Mouse (Mus musculus): ENCODE data around the gene Rabggtb. TPM values are rescaled to one million over a fixed set of nuclear protein-coding genes. Genes with fewer than 3 reads are reported as not detected.
A peak's percentile ranks its signal among the peaks of the same experiment; 100 is the strongest.

The Rabggtb gene
- polyA plus RNA-seq, 1 experiment from 2014 or later, result 53.4 TPM

GRCm38 (mm10) chr3:153910489-153910888 is 2.3 kb downstream of the Rabggtb start:
- H3K4me3 ChIP-seq (ENCODE audit: low read depth, low read length), result peak overlapping the region; percentile 98
- H3K9ac ChIP-seq (ENCODE audit: low read depth, low read length), result peak overlapping the region; percentile 100
- H3K4me2 ChIP-seq, result peak overlapping the region; percentile 90
- H3K27ac ChIP-seq (ENCODE audit: low read depth, low read length), result no peak overlapping the region
- ATAC-seq (replicated peaks; ENCODE audit: insufficient number of reproducible peaks, low FRiP score, low TSS enrichment), result no peak
- H3K27me3 ChIP-seq (ENCODE audit: control insufficient read depth, insufficient read depth, low read length), result no peaks in the 10 kb centered on the region
- peaks cover 36% of the 10 kb centered on the region for H3K4me1 ChIP-seq (ENCODE audit: control insufficient read depth, insufficient read depth, low read length)
- peaks cover 52% of the 10 kb centered on the region for H3K36me3 ChIP-seq (ENCODE audit: control insufficient read depth, insufficient read depth, low read length)
- H3K9me3 ChIP-seq (replicated peaks; ENCODE audit: control insufficient read depth, low read length), result no peaks in the 10 kb centered on the region
- 64% methylated on average over 7 of the region's 7 CpGs for WGBS (ENCODE audit: insufficient replicate concordance)

GRCm38 (mm10) chr3:153908919-153909318 is 3.9 kb downstream of the Rabggtb start:
- peaks cover 56% of the 10 kb centered on the region for H3K36me3 ChIP-seq (ENCODE audit: control insufficient read depth, insufficient read depth, low read length)
- 80% methylated on average over 5 of the region's 5 CpGs for whole genome bisulfite sequencing (ENCODE audit: insufficient replicate concordance)
- peaks cover 36% of the 10 kb centered on the region for H3K4me1 ChIP-seq (ENCODE audit: control insufficient read depth, insufficient read depth, low read length)
- H3K4me3 ChIP-seq (ENCODE audit: low read depth, low read length), result peak overlapping the region; percentile 12; the same call in 1 of the 2 replicates
- no peaks in the 10 kb centered on the region for H3K27me3 ChIP-seq (ENCODE audit: control insufficient read depth, insufficient read depth, low read length)
- peak overlapping the region; percentile 90 for H3K4me2 ChIP-seq
- H3K9me3 ChIP-seq (replicated peaks; ENCODE audit: control insufficient read depth, low read length), result no peaks in the 10 kb centered on the region
- ATAC-seq (replicated peaks; ENCODE audit: insufficient number of reproducible peaks, low FRiP score, low TSS enrichment), result no peak
- H3K9ac ChIP-seq (ENCODE audit: low read depth, low read length), result peak overlapping the region; percentile 100; the same call in 1 of the 2 replicates
- no peak overlapping the region for H3K27ac ChIP-seq (ENCODE audit: low read depth, low read length)

GRCm38 (mm10) chr3:153906136-153906871 is 6.5 kb downstream of the Rabggtb start, which contains the start of gene Msh4:
TSS of gene Msh4 (minus strand) at chr3:153906138.
- Histone ChIP-seq H3K4me2 (no peak within 1 kb of the TSS), H3K27ac (ENCODE audit: low read depth, low read length) (no peak within 1 kb of the TSS), H3K4me3 (ENCODE audit: low read depth, low read length) (no peak within 1 kb of the TSS), H3K9ac (ENCODE audit: low read depth, low read length) (no peak within 1 kb of the TSS), H3K4me1 (ENCODE audit: control insufficient read depth, insufficient read depth, low read length) (peaks cover 37% of the 10 kb centered on the region), H3K36me3 (ENCODE audit: control insufficient read depth, insufficient read depth, low read length) (peaks cover 61% of the 10 kb centered on the region), H3K27me3 (ENCODE audit: control insufficient read depth, insufficient read depth, low read length) (no peaks in the 10 kb centered on the region), H3K9me3 (replicated peaks; ENCODE audit: control insufficient read depth, low read length) (no peaks in the 10 kb centered on the region)
- WGBS (ENCODE audit: insufficient replicate concordance), result 82% methylated on average over 9 of the region's 9 CpGs
- ATAC-seq (replicated peaks; ENCODE audit: insufficient number of reproducible peaks, low FRiP score, low TSS enrichment), result peak; percentile 43; the same call in 1 of the 2 replicates

- H3K27me3 ChIP-seq (ENCODE audit: control insufficient read depth, insufficient read depth, low read length), result no peaks in the 10 kb centered on the region
- no peak overlapping the region for H3K4me3 ChIP-seq (ENCODE audit: low read depth, low read length)
- peaks cover 54% of the 10 kb centered on the region for H3K36me3 ChIP-seq (ENCODE audit: control insufficient read depth, insufficient read depth, low read length)
- H3K9me3 ChIP-seq (replicated peaks; ENCODE audit: control insufficient read depth, low read length), result no peaks in the 10 kb centered on the region
- 79% methylated on average over 49 of the region's 49 CpGs for WGBS (ENCODE audit: insufficient replicate concordance)
- peaks cover 29% of the 10 kb centered on the region for H3K4me1 ChIP-seq (ENCODE audit: control insufficient read depth, insufficient read depth, low read length)
- peak; percentile 48; the same call in 1 of the 2 replicates for ATAC-seq (replicated peaks; ENCODE audit: insufficient number of reproducible peaks, low FRiP score, low TSS enrichment)
- no peak overlapping the region for H3K27ac ChIP-seq (ENCODE audit: low read depth, low read length)
- H3K9ac ChIP-seq (ENCODE audit: low read depth, low read length), result no peak overlapping the region
- no peak overlapping the region for H3K4me2 ChIP-seq
Measured at GRCm38 (mm10) chr3:153905251-153906135, 7.3 kb downstream of the Rabggtb start.

- H3K27me3 ChIP-seq (ENCODE audit: control insufficient read depth, insufficient read depth, low read length), result no peaks in the 10 kb centered on the region
Measured at GRCm38 (mm10) chr3:153904586-153904985, 8.2 kb downstream of the Rabggtb start.

GRCm38 (mm10) chr3:153902595-153902994 is 10.2 kb downstream of the Rabggtb start:
- no peak for ATAC-seq (replicated peaks; ENCODE audit: insufficient number of reproducible peaks, low FRiP score, low TSS enrichment)
- Histone ChIP-seq H3K27me3 (ENCODE audit: control insufficient read depth, insufficient read depth, low read length) (no peaks in the 10 kb centered on the region), H3K4me2 (no peak overlapping the region), H3K36me3 (ENCODE audit: control insufficient read depth, insufficient read depth, low read length) (peaks cover 29% of the 10 kb centered on the region), H3K4me1 (ENCODE audit: control insufficient read depth, insufficient read depth, low read length) (0 out of 2 replicates have a peak, but pooled peaks cover 3% of the 10 kb centered on the region), H3K4me3 (ENCODE audit: low read depth, low read length) (no peak overlapping the region), H3K9me3 (replicated peaks; ENCODE audit: control insufficient read depth, low read length) (no peaks in the 10 kb centered on the region), H3K27ac (ENCODE audit: low read depth, low read length) (no peak overlapping the region; the same call in 1 of the 2 replicates), H3K9ac (ENCODE audit: low read depth, low read length) (no peak overlapping the region)
- 53% methylated on average over 3 of the region's 3 CpGs for WGBS (ENCODE audit: insufficient replicate concordance)

More at GRCm38 (mm10) chr3:153904586-153904985, 8.2 kb downstream of the Rabggtb start:
- Histone ChIP-seq H3K4me3 (ENCODE audit: low read depth, low read length) (no peak overlapping the region), H3K36me3 (ENCODE audit: control insufficient read depth, insufficient read depth, low read length) (peaks cover 46% of the 10 kb centered on the region), H3K4me1 (ENCODE audit: control insufficient read depth, insufficient read depth, low read length) (peaks cover 21% of the 10 kb centered on the region), H3K9ac (ENCODE audit: low read depth, low read length) (no peak overlapping the region), H3K27ac (ENCODE audit: low read depth, low read length) (no peak overlapping the region), H3K9me3 (replicated peaks; ENCODE audit: control insufficient read depth, low read length) (no peaks in the 10 kb centered on the region), H3K4me2 (no peak overlapping the region)
- no peak for ATAC-seq (replicated peaks; ENCODE audit: insufficient number of reproducible peaks, low FRiP score, low TSS enrichment)
- WGBS (ENCODE audit: insufficient replicate concordance), result 66% methylated on average over 6 of the region's 6 CpGs

- Histone ChIP-seq H3K27ac (ENCODE audit: low read depth, low read length) (no peak overlapping the region), H3K27me3 (ENCODE audit: control insufficient read depth, insufficient read depth, low read length) (no peaks in the 10 kb centered on the region), H3K4me3 (ENCODE audit: low read depth, low read length) (no peak overlapping the region), H3K36me3 (ENCODE audit: control insufficient read depth, insufficient read depth, low read length) (peaks cover 23% of the 10 kb centered on the region), H3K4me2 (no peak overlapping the region), H3K9ac (ENCODE audit: low read depth, low read length) (no peak overlapping the region), H3K4me1 (ENCODE audit: control insufficient read depth, insufficient read depth, low read length) (0 out of 2 replicates have a peak, but pooled peaks cover 3% of the 10 kb centered on the region), H3K9me3 (replicated peaks; ENCODE audit: control insufficient read depth, low read length) (no peaks in the 10 kb centered on the region)
- no peak for ATAC-seq (replicated peaks; ENCODE audit: insufficient number of reproducible peaks, low FRiP score, low TSS enrichment)
- 65% methylated on average over 1 of the region's 1 CpGs for WGBS (ENCODE audit: insufficient replicate concordance)
Measured at GRCm38 (mm10) chr3:153901904-153902303, 10.9 kb downstream of the Rabggtb start.

GRCm38 (mm10) chr3:153897216-153897615 is 15.6 kb downstream of the Rabggtb start:
- no peak overlapping the region for H3K4me2 ChIP-seq
- H3K27me3 ChIP-seq (ENCODE audit: control insufficient read depth, insufficient read depth, low read length), result no peaks in the 10 kb centered on the region
- H3K9me3 ChIP-seq (replicated peaks; ENCODE audit: control insufficient read depth, low read length), result no peaks in the 10 kb centered on the region
- H3K4me1 ChIP-seq (ENCODE audit: control insufficient read depth, insufficient read depth, low read length), result no peaks in the 10 kb centered on the region
- 56% methylated on average over 6 of the region's 6 CpGs for WGBS (ENCODE audit: insufficient replicate concordance)
- no peak overlapping the region for H3K4me3 ChIP-seq (ENCODE audit: low read depth, low read length)
- ATAC-seq (replicated peaks; ENCODE audit: insufficient number of reproducible peaks, low FRiP score, low TSS enrichment), result no peak
- H3K9ac ChIP-seq (ENCODE audit: low read depth, low read length), result no peak overlapping the region
- H3K36me3 ChIP-seq (ENCODE audit: control insufficient read depth, insufficient read depth, low read length), result no peaks in the 10 kb centered on the region
- no peak overlapping the region for H3K27ac ChIP-seq (ENCODE audit: low read depth, low read length)
